Mouse (Mus musculus) megakaryocyte, adult 5-6 weeks (primary cell): Measurements from ENCODE around the gene Tesk2. TPM values are rescaled to one million over a fixed set of nuclear protein-coding genes. Genes with fewer than 3 reads are reported as not detected.

Experiments used
- ATAC-seq: 2 replicates; pipeline ENCODE4 v1.8.0; 2016; ENCODE audit warnings: mild to moderate bottlenecking, inconsistent platforms; ENCODE audit not compliant: poor library complexity, severe bottlenecking
- total RNA-seq, 2 experiments: library from RNA; stranded (forward) in 1 of 2; stranded (reverse) in 1 of 2; fragments of 153-499, 151-499 nt in 1 of 2; fragments of 221-1000, 200-1000 nt in 1 of 2; gene quantifications; 2 replicates each; pipeline versions ENCODE4 v1.2.3 to v1.2.4; 2015 to 2017

Gene Tesk2
- total RNA-seq, 2 experiments from 2014 or later: 22.8 to 29.1 TPM

DNA sequence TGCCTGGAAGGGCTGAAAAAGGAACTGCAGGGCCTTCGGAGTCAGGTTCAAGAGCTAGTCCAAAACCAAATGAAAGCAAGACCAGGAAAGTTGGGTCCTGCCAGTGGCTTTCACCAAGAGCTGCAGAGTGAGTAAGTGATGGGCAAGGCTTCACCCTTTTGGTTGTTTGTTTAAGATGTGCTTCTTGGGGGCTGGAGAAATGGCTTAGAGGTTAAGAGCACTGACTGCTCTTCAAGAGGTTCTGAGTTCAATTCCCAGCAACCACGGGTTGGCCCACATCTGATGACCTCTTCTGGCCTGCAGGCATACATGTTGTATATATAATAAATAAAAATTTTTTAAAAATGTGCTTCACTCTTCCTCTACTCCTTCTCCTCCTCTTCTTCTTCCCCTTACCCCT, 10.6 kb upstream of the Tesk2 start:
- ATAC-seq: no peak

DNA sequence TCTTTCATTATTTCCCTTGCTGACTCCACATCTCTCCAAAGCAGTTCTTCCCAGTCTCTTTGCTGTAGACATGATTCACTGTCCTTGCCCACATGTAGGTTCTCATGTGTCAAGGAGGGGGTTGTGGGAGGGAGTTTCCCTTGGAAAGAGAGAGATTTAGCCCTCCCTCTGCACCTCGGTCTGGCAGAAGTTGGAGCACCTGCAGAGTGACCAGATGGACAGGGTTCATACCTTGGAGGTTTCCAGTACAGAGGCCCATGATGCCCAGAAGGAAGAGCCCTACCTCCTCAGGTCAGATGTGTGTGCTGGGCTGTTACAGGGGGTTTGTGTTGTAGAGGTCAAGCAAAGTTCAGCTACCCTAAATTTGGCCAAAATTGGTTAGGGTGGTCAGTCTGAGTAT, 8.2 kb upstream of the Tesk2 start:
- ATAC-seq: no peak

DNA sequence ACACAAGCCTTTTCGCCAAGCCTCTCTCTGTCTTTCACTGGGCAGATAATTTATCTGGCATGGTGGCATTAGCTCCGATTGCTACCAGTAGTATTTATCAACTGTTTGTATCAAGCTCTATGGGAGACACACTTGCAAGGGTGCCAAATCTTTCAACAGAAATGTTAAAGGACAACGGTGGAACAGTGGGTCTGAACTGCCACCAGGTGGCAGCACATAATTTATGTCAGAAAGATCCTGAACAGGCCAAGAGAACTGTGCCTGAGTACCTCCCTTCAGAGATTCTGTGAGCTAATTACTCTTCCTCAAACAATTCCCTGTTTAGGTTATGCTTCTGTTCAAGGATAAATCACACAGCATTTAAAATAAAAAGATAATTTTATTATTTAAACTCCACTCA, 1.4 kb upstream of the Tesk2 start:
- peak; percentile 53 for ATAC-seq

DNA sequence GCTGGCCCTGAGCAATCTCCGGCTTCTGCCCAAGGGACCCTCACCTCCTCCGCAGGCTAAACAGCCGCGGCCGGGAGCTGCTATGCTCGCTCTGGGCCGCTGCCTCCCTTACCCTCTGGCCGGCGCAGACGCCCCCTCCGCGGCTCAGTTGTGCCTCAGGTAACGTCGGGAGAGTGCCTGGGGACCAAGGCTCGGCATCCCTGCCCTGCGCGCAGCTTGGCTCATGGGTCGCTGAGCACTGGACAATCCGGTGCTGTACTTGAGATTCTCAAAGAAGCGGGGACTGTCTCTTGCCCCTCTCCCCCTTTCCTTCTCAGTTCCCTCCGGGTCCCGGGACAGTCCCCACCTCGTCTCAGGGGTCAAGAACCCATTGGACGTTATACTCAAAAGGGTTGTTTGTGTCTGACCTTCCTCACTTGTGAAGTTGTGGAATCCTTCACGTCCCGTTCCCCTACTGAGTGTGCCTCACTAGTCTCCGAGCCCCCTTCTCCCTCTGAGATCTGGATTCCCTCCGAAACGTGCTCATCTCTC, 415 bp downstream of the Tesk2 start:
- ATAC-seq: no peak

DNA sequence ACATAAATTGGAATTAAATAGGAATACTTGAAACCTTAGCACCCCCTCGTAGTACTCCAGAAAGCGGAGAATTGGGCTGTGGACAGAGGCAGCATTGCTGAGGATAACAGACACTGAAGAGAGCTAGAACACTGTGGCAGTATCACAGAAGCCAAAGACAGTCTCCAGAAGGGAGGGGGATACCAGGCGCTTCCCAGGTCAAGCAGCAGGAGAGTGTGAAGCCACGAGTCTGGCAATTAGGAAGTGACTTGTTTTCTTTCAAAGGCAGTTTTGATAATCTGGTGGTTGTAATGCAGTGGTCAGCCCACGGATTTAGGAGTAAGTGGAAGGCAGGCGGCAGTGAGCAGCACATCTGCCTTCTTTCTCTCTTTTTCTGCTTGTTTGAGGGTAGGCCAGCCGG, 1.5 kb downstream of the Tesk2 start:
- no peak for ATAC-seq

DNA sequence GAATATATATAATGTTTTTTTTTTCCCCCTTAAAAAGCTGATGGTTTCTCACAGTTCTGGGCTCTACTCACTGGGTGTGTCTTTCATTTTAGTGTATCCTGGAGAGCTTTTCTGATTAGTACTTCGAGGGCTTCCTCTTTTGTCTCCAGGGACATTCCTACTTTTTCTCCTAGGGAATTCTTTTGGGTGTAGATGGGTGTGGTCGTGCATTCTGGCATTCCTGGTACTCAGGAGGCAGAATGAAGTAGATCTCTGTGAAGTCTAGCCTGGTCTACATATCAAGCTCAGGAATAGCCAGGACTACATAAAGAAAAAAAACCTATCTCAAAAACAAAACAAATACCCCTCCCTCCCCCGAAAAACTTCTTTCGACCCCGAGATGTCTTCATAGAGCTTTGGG, 4.7 kb downstream of the Tesk2 start:
- ATAC-seq: no peak

DNA sequence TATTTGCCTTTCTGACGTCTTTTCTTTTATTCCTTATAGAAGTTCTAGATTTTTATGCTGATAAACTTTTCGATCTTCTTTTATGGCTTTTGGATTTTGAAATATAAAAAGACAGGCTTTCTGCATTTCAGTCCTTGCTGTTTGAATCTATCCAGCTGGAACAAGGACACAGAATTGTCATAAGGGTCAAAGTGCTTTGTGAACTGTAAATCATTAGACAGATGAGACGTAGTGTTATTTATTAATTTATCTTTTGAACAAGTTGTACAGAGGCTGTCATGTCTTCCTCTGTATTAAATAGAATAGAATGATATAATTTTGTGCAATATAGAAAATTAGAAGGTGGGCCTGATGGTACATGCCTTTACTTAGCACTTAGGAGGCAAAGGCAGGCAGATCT, 6.7 kb downstream of the Tesk2 start:
- no peak for ATAC-seq

DNA sequence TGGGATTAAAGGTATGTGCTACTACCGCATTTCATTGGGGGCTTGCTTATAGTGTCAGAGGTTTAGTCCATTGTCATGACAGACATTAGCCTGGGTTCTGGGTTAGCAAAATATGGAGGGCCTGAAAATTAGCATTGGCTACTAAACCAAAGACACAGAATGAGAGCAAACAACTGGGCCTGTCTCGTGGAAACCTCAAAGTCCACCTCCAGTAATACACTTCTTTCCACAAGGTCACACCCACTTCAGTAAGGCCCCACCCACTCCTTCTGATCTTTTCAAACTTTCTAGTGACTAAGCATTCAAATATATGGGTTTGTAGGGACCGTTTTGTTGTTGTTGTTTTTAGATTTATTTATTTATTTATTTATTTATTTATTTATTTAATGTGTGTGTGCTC, 8.8 kb downstream of the Tesk2 start:
- ATAC-seq: no peak

DNA sequence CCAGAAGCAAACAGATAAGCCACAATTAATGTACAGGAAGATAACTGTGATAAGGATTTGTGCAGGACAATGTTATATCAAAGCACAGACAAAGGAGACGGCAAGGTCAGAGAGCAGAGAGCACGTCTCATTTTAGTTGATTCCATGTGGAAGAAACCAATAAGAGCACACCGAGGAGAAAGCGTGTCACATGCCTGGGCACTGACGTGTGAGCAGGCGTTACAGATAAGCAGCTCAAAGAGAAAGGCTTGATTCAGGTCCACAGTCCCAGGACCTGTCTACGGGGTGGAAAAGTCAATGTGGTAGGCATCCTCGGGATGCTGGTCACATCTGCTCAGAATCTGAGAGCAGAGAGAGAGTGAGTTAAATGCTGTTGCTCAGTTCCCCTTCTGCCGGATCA, 10.3 kb downstream of the Tesk2 start:
- no peak for ATAC-seq

DNA sequence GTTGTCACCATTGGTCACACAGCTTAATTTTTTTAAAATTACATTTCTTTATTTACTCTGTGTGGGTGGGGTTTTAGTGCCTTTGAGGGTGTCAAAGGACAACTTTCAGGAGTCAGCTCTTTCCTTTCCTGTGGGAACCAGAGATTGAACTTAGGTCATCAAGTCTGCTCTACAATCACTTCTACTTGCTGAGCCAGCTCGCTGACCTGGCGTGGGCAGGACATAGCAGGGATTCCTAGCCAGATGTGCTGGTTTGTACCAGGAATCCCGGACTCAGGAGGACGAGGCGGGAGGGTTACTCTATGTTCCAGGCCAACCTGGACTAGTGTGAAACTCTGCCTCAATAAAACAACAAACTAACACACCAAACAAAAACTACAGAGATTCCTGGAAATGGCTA, 11.6 kb downstream of the Tesk2 start:
- ATAC-seq: no peak

DNA sequence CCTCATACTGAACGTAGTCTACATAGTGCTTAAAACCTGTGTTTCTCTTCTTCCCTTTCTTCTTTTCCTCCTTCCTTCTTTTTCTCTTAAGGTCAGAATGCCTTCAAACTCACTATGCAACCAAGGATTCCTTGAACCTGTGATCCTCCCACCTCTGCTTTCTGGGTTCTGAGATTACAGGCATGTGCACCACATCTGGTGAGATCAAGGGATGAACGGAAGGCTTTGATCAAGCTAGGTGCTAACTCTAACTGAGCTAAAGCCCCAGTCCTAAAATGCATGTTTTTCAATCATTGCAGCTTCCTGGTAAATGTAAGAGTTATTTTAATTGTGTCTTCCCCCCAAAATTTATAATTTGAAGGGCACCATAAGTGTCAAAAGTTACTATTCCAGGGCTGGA, 14.2 kb downstream of the Tesk2 start:
- no peak for ATAC-seq

DNA sequence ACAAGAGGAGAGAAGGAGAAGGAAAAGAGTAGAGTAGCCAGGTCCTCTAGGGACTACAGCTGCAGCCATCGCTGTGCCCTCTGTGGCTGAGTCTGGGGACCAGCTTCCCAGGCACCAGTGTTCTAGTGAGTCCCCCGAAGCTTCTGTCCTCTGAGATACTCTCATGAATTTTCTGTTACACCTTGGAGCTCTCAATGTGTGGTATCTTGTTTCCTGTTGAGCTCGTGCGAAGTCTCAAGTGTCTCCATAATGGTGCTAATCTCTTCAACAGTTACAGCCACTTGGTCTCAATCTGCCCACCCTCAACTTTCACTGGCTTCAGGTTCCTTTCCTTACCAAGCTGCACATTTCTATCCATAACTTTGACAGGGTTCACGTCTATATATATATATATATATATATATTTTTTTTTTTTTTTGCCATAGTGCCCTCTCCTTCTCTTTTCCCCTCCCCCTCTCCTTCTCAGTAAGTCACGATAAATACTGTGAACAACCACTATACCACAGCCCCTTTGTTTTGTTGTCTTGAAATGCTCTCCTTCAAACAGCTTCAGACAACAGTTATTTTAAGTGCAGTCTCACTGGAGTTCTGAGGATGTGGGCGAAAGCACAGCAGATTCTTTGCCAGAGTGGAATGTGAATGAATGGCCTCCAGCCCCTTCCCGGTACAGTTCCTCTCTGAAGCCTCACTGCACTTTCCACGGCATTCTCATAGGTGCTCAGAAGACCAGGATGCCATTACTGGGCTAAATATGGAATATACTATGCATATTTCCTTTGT, 18.4 kb downstream of the Tesk2 start:
- ATAC-seq: no peak

DNA sequence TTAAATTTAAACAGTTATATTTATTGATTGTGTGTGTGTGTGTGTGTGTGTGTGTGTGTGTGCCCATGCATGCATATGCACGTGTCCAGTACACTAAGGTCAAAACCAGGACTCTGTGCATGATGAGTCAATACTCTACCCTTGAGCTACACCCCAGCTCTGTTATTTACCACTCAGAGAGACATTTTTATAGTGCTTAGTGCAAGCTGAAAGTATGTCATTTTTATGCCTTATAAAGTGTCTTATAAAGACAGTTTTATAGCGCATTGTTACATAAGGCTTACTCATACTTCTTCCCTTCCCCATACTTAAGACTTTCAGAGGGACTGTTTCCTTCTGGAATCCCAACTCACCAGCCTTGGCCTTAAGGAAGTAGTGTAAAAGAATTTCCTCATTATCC, 29.0 kb downstream of the Tesk2 start:
- no peak for ATAC-seq

DNA sequence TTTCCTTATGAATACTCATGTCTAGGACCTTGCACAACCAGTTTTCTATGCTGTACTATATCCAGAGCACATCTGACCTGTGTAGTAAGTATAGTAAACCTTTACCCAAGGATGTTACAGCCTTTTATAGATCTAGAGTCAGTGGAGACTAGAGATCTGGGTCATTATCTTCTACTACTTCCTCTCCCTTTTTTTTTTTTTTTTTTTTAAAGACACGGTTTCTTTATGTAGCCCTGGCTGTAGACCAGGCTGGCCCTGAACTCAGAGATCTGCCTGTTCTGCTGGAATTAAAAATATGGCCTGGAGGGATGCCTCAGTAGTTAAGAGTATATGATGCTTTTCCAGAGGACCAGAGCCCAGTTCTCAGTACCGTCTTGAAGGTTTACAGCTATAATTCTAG, 41.2 kb downstream of the Tesk2 start:
- no peak for ATAC-seq

DNA sequence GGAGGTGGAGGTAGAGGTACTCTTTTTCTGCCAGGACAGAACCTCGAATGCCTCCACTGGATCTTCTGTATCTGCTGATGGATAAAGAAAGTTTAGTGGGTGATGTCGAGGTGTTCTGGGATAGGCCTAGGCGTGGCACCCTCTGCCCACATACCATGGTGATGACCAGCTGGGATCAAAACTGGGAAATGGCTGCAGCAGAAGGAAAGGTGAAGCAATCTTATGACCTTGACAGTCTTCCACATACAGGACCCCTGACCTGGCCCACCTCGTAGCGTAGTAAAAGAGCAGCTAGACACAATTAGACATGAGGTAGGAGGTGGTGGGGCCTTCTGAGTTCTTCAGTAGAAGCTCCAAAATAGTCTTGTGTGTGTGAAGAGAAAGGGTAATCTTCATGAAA, 43.3 kb downstream of the Tesk2 start:
- ATAC-seq: no peak

DNA sequence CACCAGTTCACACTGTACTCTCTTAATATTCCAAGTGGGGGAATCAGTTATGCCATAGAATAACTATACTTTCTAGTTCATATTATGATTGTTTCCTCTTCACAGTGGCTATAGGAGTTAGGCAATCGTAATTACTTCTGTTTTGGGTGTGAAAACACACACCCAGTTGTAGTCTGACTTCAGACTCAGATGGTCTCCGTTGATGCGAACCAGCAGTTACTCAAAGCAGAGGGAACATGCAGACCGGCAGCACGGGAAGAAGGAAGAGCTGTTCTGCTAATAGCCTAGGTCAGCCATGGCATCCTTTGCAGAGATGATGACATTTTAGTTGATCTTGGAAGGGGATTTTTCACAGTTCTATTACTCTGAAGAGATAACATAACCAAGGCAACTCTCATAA, 47.8 kb downstream of the Tesk2 start:
- ATAC-seq: peak; percentile 82

DNA sequence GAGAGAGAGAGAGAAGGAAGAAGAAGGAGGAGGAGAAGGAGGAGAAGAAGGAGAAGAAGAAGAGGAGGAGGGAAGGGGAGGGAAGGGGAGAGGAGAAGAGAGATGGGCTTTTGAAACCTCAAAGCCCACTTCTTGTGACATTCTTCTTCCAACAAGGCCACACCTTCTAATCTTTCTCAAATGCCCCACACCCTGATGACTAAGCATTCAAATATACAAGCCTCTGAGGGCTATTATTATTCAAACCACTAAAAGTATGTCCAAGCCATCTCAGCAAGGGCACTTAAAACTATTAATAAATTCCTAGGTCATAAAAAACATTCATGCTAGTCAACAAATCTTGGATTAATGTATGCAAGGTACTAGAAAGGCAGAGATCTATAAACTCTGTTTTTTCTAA, 48.3 kb downstream of the Tesk2 start:
- peak; percentile 76 for ATAC-seq

DNA sequence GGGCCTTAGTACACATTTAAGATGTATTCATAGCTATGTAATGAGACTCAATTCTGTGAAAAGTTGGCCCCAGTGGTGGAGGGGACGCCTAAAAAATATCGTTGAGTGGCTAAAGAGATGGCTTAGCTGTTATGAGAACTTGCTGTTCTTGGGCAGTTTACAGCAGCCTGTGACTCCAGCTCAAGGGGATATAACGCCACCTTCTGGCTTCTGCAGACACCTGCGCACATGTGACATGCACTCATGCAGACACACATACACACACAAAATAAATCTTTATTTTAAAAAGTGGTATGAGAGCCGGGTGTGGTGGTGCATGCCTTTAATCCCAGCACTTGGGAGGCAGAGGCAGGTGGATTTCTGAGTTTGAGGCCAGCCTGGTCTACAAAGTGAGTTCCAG, 55.6 kb downstream of the Tesk2 start:
- ATAC-seq: no peak

DNA sequence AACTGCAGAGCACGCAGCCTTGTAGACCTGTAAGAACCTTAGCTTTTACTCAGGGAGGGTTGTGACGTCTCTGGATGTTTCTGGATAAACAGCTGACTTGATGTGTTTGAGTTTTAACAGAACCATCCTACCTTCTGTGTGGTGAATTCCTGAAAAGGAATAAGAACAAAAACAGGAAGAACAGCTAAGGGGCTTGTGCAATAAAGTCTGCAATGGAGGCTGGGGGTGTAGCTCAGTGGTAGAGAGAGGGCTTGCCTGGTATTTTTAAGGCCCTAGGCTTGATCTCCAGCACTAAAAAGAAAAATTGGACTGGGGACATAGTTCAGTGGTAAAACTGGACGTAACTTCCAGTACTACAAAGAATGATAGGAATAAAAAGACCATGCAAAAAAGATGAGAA, 56.3 kb downstream of the Tesk2 start:
- ATAC-seq: peak; percentile 72

DNA sequence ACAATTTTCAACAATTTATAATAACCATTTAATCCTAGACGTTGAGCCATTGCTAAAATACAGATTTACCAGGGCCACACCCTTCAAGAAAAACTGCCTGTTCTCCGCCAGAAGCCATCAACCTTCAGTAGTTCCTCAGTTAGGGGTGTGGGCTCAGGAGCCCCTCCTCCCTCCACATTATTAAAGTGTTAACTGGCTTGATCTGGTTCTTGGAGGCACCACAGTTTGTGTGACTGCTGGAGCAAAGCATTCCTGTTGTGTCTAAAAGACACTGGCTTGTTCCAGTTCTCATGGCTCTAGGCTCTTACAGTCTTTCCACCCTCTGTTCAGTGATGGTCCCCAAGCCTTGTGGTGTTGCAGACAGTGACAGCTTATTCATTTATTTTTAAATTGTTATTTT, 59.8 kb downstream of the Tesk2 start:
- no peak for ATAC-seq

DNA sequence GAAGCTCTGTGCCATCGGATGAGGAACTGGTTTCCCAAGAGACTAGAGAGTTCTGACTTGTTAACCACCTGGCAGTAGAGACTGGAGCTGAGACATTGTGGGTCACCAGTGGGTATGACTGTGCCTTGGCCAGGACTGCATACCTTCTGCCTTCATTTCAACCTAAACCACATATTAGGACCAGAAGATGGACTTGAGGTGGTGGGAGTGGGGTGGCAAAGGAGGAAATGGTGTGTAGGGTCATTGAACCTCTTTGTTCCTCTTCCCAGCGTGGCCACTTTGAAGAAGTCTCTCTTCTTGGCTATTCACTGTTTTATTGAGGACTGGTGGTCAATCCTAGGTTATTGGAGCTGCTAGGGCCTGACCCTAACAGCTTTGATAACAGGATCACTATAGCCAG, 60.6 kb downstream of the Tesk2 start:
- peak; percentile 76 for ATAC-seq

DNA sequence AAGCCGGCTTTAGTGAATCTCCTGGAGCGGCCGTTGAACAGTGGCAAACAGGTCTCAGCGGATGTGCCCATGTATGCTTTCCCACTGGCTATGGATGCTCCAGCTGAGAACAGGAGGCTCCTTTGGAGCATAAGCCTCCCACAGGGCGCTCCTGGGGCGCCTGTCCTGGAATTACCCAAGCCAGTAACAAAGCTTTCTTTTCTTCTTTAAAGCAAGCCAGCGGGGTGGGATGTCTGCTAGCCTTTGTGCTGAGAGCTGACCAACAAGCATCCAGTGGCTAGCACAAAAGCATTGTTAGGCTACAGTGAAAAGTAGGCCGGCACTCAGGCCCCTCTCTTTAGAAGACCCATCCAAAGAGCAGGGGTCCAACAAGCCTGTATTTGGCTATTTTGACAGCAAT, 61.4 kb downstream of the Tesk2 start:
- no peak for ATAC-seq

DNA sequence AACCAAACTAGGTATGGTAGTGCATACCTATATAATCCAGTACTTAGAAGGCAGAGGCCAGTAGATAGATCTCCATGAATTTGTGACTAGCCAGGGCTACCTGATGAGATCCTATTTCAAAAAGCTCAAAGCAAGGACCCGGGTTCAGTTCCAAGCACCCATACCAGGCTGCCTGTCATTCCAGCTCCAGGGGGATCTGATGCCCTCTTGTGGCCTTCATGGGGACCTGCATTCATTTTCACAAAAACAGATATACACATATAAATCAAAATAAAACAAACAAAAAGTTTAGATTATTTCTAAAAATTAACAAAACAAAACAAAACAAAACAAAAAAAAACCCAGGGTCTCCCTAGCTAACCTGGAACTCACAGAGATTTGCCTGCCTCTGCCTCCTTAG, 65.8 kb downstream of the Tesk2 start:
- no peak for ATAC-seq
